Mouse (Mus musculus) bone marrow, adult 2 months (tissue): ENCODE data around the gene Nelfa.

Source experiments
- CTCF ChIP-seq: fragments of 200-500 bp; IDR thresholded peaks from 2 replicates; pipeline ENCODE4 v1.5.1; 2011; ENCODE audit warnings: low read length, control low read depth; ENCODE audit not compliant: control insufficient read depth, insufficient read depth
- POLR2A ChIP-seq: fragments of 200-500 bp; IDR thresholded peaks from 2 replicates; pipeline ENCODE4 v1.6.1; 2011; ENCODE audit warnings: low read depth, mild to moderate bottlenecking, control low read depth, low read length, borderline replicate concordance; ENCODE audit not compliant: control insufficient read depth

DNA sequence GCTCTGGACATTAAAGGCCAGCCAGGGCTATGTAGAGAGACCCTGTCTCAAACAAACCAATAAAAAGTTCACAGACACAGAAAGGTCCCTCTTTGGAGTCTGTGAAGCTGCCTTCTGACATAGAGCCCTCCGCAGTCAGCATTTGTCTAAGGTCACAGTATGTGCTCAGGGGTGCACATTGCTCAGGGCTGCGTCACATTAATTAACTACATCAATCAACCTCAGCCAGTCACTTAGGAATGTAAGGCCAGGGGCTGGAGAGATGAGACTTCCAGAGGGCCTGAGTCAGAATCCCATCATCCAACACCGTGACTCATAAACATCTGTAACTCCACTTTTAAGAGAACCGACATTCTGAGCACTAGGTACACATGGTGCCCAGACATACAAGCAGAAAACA, 19.7 kb upstream of the Nelfa start:
- TF ChIP-seq CTCF (no peak), POLR2A (no peak)
